Mouse (Mus musculus) embryo, embryonic 11.5 days (tissue): ENCODE data around the gene Gm45837.

ENCODE experiments used
- DNase-seq: peaks from one replicate; pipeline ENCODE4 v3.0.0-alpha.2; 2012; ENCODE audit warnings: low read depth, low spot score

Gene Gm45837

DNA sequence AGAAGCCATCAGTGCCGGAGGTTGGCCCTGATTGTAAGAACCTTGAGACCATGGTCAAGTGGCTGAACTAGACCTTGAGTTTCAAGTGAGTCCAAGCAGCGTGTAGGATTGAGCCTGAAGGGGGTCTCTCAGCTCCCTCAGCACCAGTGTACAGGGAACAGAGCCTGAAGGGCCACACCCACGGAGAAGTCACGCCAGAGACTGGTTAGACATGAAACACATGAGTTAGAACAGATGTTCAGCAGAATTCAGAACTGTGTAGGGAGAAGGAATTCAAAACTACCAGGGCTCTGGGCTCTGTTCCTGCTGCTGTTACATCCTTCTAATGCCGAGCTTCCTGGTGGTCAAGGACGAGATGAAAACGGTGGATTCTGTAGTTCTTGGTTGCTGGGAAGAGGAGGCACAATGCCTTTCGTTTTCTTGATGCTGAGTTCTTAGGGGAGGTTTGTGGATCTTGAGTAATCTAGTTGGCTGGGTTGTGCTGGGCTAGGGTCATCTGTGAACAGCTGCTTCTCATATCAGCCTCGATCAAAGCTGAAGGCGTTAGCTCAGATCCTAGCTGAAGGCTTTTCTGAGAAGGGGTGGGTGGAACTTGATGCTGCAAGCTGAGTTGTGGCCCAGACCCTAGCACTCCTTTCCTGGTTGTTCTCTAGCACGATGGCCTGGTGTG, at the start of gene Gm45837:
TSS of gene Gm45837 (plus strand) at position 620 of the 670 bp plus-strand sequence.
- no peak for DNase-seq

DNA sequence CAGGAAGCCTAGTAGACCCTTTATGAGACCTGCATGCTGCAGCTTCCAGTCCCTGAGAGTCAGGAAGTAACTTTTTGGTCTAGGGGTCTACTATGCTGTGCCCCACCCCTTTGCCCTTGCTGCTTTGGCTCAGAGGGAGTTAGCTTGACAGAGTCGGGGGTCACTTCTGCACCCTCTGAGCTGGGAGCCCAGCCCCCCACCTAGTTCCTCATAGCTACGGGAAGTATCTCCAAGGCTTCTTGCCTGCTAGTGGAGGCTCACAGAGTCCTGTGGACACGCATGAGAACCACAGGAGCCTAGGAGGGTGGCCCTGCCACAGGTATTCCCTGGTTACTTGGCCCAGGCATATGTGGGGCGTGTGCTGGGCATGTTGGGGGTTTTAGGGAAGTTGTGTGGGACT, 49.7 kb upstream of the Gm45837 start:
- no peak for DNase-seq

GRCm38 (mm10) chr7:101361767-101362166, 48.9 kb upstream of the Gm45837 start:
- no peak for DNase-seq

DNA sequence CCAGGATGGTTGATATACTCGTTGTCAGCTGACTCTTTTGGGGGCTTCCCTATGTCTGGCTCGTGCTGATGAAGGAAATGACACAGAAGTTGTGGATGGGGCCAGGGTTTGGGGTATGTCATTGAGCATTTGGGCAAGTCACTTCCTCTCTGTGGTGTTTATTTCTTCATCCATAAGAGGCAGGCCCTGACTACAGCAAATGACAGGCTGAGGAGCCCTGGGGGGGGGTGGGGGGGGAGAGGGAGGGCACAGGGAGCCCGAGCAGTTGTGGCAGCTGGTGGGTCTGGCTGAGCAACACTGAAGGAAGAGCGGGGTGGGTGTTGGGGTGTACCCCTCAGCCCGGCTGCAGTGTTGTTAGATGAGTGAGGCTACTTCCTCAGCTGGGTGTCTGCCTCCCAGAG, 47.9 kb upstream of the Gm45837 start:
- no peak for DNase-seq

GRCm38 (mm10) chr7:101363914-101364313, 46.8 kb upstream of the Gm45837 start:
- DNase-seq = no peak

- no peak for DNase-seq
These were observed 42.5 kb upstream of the Gm45837 start for GRCm38 (mm10) chr7:101367901-101368852.

DNA sequence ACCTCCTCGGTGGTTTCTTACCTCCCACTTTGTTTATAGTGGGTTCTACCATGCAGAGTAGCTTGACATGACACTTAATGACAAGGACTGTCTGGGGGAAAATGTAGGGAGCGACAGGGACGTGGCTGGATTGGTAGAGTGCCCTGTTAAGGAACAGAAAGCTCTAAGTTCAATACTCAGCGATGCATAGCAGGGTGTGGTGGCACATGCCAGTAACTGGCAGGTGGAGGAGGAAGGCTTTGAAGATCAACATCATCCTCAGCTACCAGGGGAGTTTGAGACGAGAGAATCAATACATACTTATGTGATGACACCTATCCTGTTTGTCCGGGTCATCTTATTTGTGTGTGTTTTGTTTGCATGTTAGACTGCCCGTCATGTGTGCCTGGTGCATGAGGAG, 41.0 kb upstream of the Gm45837 start:
- no peak for DNase-seq

GRCm38 (mm10) chr7:101373082-101373481, 37.6 kb upstream of the Gm45837 start:
- DNase-seq = no peak

GRCm38 (mm10) chr7:101374155-101374554, 36.5 kb upstream of the Gm45837 start:
- DNase-seq = no peak

DNA sequence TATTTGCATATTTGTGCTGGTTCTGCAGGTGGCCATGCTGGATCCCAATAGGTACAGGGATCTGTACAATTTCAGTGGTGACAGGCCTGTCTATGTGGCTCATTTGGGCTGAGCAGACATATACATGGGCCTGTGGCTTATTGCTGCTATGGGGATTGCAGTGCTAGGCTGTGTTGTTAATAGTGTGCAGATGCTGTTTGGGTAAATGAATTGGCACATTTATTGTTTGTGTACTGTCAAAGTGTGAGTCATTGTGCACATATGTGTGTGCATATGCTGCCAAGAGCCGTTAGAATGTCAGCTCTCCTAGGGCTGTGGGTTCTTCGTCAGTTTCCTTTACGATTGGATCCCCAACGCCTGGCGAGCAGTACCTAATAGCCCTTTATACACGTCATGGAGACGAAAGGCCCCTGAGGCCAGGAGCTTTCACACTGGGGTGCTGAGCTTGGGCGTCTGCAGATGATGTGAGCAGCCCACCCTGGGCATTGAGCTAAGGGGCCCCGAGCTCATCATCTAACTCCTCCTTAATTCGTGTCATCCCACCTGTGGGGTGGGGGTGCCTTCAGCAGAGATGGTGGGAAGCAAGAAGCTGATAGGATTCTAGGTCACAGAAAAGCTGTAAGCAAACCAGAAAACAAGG, 33.9 kb upstream of the Gm45837 start:
- DNase-seq = no peak

DNA sequence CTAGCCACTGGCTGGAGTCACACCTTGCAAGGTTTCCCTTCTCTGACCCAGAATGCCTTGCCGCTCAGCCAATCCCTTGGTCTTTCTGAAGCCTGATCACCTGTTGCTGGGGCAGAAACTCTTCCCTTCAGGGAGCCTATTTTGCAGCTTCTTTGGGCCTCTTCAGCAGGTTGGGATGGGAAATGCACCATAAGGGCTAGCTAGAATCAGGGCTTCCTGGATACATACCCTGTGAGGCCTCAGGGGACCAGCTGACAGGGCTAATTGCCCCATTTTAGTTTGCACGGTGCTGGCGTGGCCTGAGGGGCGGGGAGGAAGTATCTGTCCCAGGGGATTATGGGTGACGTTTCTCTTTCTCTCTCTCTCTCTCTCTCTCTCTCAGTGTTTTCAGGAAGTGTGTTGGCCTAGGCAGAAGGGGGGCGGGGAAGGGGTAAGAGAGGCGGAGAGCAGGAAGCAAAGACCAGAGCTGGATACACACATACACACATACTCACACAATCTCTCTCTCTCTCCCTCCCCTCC, 32.9 kb upstream of the Gm45837 start:
- DNase-seq = no peak

GRCm38 (mm10) chr7:101378285-101378684, 32.4 kb upstream of the Gm45837 start:
- no peak for DNase-seq

DNA sequence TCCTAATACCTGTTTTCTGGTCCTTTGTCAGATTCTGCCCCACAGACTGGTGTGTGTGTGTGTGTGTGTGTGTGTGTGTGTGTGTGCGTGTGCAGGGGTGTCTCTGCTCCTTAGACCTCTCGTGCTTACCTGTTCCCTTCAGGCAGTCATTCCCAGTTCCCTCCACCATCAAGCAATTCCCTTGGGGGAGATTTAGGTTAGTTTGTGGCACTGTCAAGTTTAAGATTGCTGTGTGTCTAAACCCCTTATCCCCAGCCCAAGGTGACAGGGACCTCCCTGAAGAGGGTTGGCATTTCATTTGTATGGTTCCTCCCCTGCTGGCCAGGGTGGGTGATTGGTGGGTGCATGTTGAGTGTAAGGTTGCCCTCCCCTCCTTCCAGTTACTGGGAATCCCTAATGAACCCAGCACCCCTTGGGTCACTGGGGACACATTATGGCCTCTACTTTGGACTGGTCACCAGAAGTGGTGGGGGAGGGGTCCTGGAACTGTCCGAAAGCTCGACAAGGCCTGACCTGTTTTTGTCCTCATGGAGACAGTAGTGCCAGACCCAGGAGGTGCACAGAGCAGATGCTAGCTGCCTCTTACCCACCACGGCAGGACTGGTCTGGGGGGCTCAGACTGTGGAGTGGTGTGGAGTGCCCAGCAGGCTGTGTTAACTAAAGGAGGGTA, 31.8 kb upstream of the Gm45837 start:
- no peak for DNase-seq

- DNase-seq = no peak
These were observed 31.0 kb upstream of the Gm45837 start for GRCm38 (mm10) chr7:101379732-101380131.

DNA sequence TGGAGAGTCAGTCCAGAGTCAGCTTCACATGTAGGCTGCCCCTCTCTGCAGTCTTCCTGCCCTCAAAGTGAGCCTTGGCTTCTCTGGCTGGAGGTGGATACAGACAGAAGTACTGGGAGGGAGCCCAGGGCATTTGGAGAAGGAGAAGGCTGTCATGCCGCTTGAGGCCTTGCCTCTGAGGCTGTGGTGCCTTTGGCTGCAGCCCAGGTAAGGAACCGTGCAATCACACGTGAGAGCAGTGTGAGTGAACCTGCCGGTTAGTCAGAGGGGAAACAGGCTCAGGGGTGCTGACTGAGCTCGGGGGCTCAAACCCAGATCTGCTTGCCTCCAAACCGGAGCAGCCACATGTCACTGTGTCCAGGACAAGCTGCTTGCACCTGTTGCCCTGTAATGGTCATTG, 29.2 kb upstream of the Gm45837 start:
- DNase-seq = no peak

- no peak for DNase-seq
These were observed 28.3 kb upstream of the Gm45837 start for GRCm38 (mm10) chr7:101382378-101382777.

GRCm38 (mm10) chr7:101383756-101384155, 26.9 kb upstream of the Gm45837 start:
- DNase-seq = no peak

DNA sequence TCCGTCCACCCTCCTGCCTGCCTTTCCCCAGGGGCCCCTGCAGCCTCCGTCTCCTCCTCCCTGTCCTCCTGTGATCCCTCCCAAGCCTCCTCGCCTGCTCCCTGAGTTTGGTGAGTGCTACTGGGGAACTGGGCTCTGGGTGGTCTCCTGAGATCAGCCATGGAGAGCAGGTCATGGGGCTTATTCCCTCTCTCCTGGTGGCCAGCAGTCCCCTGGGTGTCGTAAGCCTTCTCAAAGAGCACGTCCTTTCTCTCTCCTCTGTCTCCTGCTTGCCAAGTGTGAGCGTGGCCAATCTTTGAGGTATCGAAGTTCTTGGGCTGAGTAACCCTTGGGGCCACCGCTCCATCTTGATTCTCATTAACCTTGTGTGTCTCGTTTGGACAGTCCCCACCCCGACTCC, 25.8 kb upstream of the Gm45837 start:
- DNase-seq = no peak

DNA sequence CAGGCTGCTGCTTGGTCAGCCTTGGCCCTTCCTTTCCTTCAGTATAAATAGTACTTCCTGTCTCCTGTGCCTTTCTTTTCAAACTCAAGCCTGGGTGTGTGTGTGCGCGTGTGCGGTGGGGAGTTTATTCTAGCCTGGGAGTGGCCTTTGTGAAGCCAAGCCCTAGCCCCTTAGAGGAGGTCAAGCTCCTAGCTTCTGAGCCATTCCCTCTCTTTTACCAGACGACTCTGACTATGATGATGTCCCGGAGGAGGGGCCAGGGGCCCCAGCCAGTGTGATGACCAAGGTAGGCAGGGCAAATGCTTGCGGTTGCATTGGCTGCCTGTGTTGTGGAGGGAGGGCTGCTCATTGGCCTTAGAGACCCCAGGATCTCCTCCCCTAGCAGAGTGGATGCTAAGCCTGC, 25.4 kb upstream of the Gm45837 start:
- DNase-seq = no peak

GRCm38 (mm10) chr7:101385866-101386452, 24.7 kb upstream of the Gm45837 start:
- no peak for DNase-seq

DNA sequence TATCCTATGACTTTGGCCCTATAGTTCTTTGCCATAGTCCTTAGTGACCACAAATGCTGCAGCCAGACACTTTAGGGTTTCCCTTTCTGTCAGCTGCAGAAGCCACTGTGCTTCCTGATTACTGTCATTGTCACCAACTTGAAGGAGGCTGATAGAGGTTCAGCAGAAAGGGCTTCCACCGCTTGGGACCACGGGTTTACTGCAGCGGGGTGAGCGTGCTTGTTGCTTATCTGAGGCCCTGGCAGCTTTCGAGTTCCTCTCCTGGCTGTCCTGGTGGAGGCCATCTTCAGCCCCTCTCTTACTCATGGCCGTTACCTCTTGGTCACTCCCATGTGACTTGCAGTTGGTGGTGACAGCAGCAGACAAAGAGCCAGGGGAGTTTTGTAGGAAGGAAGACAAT, 21.4 kb upstream of the Gm45837 start:
- no peak for DNase-seq
